Mouse (Mus musculus) mesoderm, embryonic 11.5 days (tissue): ENCODE measurements around the gene Tysnd1.

Source experiments
- DNase-seq: peaks from one replicate; pipeline ENCODE4 v3.0.0-alpha.2; 2012; ENCODE audit warnings: low read depth, low spot score

The Tysnd1 gene

DNA sequence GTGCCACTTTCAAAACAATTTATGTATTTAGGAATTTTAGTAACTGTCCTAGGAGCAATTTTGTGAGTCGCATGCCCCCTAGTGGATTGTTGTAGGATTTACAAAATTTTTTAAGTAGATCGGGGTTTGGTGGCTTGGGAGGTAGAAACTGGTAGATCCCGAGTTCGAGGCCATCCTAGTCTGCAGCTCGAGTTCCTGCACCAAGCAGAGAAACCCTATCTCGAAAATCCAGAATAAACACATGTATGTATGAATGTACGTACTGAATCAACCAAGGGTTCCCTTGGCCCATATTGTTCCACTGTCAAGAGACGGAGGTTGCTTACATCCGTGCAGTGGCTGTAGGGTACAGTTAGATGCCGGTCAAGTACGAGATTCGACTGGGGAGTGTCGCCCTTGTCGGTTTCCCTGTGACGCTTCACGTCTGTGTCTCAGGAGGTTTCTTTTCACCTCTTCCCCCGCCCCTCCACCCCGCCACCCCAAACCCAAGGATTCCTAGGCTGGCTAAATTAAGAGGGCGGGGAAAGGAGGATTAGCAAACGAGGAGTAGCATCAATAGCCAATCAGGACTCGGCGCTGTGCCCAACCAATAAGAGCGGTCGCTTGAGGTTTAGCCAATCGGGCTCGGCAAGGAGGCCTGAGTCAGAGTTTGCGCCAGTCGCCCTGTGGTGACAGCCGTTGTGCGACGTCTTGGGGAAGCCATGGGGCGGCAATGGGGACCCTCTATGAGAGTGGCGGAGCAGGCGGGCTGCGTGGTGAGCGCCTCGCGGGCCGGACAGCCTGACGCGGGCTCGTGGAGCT, at the start of gene Tysnd1:
Gene Tysnd1 (plus strand): TSS at position 645 of the 801 bp plus-strand sequence.
- peak; percentile 97 for DNase-seq

DNA sequence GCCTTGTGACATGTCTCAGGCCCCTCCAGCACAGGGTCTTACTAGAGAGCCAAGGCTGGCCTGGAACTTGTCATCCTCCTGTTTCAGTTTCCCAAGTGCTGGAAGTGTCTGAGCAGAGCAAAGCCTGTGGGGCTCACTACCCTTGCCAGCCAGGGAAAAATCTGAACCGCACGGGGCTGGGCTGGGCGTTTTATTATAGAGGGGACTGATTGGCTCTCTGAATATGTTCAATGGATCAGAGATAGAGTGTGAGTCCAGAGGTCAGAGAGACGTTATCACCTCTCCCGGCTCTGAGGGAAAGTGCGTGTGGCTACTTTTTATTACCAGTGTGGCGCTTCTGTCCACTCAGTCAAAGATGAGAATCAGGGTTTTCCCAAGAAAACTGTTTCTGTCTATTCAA, 48.8 kb upstream of the Tysnd1 start:
- DNase-seq, result no peak

DNA sequence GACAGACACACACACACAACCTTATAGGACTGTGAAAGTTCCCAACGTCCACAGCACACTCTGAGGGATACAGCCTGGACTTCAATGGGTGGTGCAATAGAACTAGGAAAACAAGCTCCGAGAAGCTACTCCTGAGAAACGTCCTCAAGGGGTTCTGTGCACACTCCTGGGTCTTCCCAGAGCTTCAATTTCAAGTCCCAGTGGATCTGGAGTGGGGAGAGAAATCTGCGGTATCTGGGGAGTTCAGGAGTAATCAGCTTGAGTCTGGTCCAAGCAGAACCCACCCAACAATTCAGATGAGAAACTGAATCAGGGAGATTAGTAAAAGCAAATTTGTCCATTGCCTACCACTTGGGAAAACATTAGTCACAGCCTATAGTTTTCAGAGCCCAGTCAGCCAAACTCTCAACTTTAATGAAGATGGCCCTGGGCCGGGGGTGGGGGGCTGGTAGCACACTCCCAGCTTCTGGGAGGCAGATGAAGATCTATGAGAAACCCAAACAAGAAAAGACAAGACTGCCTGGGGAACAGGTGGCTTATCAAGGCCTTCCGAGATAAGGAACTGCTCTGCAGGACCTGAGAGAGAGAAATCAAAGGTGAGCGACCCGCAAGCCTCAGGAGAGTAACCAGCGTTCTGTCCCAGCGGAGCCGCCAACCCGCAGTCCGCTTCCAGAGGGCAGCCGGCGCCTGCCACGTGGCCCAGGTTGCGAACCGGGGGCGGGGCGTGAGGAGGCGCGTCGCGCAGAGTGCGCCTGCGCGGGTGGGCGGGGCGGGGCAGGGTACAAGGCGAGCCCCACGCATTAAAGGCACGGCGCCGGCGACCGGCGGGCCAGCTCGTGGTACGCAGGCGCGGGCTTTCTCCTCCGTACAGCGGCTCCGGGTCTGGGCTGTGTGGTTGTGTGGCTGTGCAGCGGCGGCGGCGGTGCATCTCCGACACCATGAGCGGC, 47.3 kb upstream of the Tysnd1 start, which contains the start of gene Ppa1:
Gene Ppa1 (plus strand): TSS at position 763 of the 947 bp plus-strand sequence.
- peak; percentile 93 for DNase-seq

DNA sequence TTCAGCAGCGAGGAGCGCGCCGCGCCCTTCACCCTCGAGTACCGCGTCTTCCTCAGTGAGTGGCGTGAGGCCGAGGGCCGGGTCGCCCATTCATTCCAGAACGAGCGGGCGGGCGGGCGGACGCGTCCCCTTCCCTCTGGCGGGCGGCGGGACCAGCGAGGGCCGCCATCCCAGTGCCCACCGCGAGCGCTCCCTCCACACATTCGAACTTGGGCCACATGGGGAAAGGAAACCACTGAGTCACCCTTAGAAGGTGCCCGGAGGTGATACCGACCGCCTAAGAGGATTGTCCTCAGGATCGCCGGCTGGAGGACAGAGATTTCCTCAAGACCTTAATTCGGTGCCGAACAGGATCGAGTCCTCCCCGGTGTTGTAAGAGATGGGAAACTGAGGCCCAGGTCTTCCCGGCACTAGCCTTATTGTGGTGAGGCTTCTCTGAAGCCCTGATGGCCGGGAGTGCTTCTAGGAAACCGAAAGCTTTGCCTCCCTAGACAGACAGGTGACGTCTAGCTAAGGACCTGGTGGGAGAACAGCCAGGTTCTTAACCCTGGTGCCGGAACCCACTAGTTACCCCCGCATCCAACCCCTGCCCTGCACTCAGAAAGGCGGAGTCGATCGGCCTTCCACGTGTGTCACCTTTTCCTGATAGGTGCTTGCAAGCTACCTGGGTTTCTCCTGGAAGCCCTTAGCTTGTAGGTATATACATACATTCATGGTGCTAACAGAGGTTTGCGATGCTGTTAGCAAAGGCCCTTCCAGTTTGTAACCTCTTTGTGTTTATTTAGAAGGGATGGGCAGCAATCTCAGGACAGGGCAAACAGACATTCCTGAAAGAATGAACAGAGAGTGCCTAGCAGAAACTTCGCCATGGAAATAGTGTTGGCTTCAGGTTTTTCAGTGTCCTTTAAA, 46.3 kb upstream of the Tysnd1 start:
- DNase-seq, result no peak

DNA sequence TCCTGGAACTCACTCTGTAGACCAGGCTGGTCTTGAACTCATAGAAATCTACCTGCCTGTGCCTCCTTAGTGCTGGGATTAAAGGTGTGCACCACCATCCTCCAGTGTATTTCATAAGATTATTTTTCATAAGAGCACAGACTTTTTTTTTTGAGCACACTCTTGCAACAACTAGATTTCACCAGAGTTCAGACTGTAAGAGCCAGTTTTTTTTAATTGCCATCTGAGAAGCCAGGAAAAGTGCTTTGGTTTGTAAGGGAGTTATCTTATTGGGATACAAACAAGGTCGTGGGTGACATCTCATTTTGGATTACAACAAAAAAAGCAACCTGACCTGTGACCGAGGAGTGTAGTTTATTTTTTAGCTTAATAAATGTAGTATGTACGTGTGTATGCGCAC, 41.2 kb upstream of the Tysnd1 start:
- no peak for DNase-seq

DNA sequence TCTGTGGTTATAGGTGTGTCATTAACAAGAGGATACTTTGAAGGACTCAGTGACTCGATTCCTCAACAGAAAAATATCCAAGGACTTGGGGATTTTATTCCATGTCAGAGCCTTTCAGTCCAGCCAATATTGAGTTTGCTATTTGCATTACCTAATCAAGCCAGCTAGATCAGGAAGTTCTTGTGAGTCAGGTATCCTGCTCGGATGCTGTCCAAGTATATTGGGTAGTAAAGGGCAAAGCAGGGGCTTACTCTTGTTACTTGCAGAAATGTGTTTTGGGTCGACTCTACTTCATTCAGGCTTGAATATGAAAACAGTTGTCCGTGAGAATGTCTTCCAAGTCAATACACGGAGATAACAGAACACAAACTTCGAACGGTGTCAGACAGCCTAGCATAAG, 40.6 kb upstream of the Tysnd1 start:
- DNase-seq, result no peak

DNA sequence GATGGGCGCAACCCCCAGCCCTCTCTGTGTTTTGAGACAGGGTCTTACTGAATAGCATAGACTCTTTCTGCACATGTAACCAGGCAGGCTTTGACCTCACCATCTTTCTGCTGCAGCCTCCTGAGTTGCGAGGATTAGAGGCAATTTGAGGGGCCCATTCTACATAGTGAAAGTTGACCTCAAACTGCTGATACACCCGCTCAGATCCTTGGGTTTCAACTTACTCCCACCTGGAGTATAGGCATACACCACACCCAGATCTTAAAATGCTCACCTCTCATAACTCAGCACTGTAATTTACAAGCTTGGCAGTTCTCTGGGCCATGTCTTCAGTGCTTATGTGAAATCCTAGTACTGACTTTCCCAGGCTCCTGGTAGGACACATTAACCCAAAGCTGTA, 40.1 kb upstream of the Tysnd1 start:
- no peak for DNase-seq

DNA sequence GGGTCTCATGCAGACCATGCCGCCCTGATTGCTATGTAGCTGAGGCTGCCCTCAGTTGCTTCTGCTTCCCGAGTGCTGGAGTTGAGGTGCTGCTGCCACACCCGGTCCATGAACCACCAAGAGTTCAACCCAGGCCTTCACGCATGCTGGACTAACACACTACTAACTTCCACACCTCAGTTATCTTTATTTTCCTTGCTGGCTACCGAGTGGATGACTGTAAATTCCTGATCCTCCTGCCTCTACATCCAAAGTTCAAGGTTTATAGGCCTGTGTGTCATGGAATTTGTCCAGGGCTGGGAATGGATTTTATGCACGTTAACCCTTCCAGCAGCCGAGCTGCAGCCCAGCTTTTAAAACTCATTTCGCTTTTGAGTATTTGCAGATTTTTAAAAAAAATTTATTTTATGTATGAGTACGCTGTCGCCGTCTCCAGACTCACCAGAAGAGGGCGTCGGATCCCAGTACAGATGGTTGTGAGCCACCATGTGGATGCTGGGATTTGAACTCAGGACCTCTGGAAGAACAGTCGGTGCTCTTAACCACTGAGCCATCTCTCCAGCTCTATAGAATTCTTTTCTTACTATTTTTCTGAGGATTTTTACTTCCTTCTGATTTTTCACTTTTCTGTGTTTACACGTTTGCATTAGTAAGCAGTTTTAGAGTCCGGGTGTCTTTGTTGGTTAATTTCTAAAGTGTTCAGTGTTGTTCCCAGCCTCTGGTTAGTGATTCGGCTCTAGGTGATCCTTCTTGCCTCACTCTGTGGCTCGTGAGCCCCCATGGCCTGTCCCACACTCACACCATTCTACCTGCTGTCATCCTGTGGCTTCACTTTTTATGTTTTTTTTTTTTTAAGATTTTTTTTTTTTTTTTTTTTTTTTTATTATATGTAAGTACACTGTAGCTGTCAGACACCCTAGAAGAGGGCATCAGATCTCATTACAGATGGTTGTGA, 38.1 kb upstream of the Tysnd1 start:
- DNase-seq, result no peak

DNA sequence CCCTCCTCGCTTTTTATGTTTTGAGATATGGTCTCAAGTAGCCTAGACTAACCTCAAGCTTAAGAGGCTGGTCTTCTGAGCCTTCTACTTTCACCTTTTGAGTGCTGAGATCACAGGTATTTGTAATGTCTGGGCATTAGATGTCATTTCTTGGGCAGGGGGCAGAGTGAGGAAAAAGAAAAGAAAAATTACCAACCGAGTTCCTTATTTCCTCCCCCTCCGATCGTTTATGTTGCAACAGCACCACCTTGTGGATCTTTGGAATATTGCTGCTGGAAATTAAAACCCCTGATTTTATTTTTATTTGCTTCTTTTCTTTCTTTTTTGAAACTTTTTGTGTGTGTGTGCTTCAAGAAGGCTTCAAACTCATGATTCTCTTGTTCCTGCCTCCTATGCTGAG, 37.3 kb upstream of the Tysnd1 start:
- DNase-seq, result peak; percentile 65

DNA sequence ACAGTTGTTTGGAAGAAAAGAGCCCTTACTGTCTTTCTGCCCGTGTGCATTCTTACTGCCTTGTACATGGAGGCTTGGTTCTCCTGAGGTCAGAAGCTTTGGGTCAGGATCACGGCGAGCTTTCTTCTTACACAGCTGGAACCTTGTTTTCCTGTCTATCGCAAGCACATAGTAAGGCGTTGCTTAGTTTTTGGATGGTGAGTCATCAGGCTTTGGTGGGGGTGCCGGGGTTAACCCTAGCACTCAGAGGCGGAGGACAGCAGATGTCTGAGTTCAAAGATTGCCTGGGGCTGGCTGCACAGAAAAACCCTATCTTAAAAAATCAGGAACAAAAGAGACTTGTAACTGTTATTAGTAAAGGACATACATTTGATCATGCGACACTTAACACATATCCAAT, 33.4 kb upstream of the Tysnd1 start:
- DNase-seq, result no peak

DNA sequence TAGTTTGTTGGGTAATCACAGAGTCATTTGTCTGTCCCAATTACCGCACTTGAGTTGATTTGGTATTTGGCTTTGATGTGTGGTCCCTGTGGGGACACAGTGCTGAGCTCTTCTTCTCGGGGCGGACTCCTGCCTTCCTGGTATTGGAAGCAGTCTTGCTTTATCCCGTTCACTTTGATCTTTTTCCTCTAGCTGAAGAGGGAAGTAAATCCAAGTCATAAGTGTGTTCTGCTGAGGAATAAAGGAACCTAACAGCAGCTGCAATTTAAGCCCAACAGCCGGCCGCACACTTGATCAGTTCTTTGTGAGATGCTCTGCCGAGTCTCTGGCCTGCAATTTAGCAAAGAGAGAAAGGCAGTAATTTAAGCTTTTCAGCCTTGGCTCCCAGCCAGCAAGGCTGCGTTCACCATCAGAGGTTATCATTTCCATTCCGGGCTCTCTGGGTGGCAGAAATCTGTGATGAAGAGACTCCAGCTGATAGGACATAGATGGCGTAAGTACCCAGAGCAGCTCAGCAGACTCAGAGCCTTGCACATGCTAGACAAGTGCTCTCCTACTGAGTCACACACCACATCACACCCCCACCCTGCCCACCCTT, 32.8 kb upstream of the Tysnd1 start:
- no peak for DNase-seq

DNA sequence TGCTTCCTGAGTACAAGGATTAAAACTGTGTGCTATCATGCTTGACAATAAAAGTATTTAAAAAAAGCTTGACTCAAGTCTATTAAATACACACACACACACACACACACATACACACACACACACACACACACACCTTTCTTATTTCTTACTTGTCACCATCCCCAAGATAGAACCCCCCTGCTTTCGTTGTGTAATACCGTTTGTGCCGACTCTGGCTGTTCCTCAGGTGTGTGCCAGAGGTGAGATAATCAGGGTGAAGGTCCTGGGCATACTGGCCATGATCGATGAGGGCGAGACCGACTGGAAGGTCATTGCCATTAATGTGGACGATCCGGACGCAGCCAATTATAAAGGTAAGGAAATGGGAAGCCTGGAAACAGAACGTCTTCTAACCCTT, 30.2 kb upstream of the Tysnd1 start:
- DNase-seq, result no peak

DNA sequence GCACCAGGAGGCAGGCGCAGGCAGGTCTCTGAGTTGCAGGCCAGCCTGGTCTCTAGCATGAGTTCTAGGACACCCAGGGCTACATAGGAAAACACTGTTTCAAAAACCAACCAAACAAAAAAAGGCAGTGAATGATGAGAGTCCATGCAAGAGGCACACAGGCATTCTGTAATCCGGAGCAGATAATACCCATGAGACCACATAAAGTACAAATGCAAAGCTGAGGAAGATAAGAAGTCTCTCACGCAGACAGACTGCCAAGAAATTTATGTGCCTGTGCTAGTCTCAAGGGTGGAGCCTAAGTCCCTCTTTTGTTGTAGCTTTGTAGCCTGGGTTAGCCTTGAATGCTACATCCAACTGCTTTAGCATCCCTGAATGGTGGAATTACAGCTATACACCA, 29.7 kb upstream of the Tysnd1 start:
- no peak for DNase-seq

DNA sequence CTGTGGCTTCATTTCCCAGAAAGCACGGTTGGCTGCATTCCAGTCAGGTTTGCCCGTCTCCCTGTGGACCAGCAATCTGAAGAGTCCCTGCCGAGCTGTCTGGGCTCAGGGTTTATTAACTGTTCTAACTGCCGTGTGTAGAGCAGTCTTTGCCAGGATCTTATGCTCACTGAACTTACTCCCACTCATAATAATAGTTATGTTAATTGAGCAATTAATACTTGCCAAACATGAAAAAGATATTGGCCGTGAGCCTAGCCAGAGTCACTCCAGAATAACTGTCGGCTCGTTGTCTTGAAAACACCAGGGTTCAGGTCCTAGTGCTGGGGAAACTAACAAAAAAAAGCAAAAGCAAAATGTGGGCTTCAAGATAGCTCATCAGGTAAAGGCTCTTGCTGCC, 26.0 kb upstream of the Tysnd1 start:
- DNase-seq, result no peak

DNA sequence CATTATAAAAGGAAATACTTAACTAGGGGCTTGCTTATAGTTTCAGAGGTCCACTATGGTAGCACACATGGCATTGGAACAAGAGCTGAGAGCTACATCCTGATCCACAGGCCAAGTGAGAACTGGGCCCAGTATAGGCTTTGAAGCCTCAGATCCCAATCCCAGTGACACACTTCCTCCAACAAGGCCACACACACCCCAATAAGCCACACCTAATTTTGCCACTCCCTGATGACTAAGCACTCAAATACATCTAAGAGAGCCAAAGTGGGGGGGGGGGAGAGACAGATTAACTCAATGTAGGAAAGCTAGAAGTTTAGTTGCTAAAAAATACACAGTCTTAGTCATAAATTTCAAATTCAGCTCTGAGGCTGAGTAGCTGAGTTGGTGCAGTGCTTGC, 25.4 kb upstream of the Tysnd1 start:
- no peak for DNase-seq

DNA sequence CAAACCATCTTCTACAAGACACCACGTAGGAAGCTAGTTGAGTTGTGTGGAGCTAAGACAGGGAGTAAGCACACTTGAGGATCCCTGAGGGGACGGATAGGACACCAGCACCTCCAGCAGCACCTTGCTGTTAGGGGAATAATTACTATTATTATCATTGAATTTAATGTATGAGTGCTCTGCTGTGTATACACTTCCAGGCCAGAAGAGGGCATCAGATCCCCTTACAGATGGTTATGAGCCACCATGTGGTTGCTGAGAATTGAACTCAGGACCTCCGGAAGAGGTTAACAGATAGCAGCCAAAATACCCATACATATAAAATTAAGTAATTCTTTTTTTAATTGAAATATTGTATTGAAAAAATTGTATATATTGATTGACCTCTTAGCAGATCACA, 24.6 kb upstream of the Tysnd1 start:
- DNase-seq, result no peak

DNA sequence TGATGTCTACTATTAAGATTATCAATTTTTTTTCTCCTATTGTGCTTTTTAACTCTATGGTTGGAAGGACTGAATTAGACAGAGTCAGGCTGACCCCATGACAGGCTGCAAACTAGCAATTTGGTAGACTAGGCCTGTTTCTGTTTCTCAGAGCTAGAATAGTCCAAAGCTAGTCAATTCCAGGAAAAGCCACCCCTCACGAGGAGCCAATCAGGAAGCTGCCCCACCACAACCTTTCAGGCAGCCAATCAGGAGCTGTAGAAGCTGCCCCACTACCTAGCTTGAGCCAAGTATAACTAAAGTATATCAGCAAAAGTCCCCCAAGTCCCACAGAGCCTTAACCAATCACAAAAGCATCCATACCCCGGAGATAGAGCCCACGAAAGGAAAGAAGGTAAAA, 19.4 kb upstream of the Tysnd1 start:
- DNase-seq, result no peak

DNA sequence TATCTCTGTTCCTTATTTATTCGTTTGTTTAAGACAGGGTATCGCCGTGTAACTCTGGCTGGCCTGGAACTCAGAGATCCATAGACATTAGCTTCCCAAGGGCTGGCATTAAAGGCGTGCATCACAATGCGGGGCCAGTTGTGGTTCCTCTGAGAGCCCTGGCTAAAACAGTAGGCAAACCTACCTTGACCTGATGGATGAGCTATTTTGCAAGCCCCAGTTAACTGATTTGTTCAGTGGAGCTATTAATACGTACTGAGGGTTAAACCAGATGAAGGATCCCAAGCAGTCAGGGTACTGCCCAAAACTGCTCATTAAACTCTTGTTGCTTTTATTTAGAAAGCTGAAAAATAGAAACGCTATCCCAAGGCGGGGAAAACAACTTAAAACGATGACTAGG, 15.8 kb upstream of the Tysnd1 start:
- no peak for DNase-seq

DNA sequence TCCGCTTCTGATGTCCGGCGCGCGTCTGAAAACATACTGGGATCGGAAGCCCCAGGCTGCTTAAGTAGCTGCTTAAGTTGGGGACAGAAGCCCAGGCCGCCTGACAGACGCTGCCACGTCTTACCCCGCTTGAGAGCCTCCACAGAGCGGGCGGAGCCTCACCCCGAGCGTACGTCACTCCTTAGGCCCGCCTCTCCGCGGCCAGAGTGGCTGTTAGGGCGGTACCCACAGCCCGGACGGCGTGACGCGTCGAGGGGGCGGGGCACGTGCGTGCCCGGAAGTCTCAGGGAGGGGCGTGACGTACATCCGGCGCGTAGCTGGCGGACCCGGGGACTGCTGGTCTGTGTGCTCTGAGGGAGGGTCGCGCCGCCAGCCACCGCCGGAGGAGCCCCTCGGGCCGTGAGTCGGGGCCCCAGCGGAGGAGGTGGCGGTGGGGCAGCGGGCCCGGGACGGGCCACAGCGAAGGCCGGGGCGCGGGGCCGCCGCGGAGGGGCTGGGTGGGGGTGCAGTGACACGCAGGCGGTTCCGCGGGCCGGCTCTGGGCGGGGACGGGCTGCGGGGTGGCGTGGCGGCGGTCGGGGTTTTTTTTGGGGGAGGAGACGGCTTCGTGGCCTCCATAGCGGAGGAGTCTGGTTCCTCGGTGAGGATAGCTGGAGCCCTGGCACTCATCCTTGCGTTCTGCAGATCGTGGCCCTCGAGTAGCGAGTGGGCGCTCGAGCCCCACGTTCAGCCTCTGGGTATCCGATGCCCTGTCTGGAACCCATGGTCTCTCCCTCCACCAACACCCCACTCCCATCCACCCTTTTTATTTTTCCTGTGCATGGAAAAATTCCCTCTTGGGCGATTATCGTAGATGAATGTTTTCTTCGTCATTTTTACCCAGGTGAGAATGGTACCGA, 15.1 kb upstream of the Tysnd1 start, which contains the start of gene Sar1a:
Gene Sar1a (plus strand): TSS at position 285 of the 899 bp plus-strand sequence.
- DNase-seq, result peak; percentile 99
